Mouse (Mus musculus) kidney, embryonic 16.5 days (tissue): ENCODE results near the gene Fam136a. TPM values are rescaled to one million over a fixed set of nuclear protein-coding genes. Genes with fewer than 3 reads are reported as not detected.

ENCODE experiments used
- ATAC-seq: fragments of 200-750 bp; cut with Nextera tagmentation; 2 replicates; pipeline ENCODE4 v1.8.0; 2017; ENCODE audit warnings: moderate TSS enrichment; ENCODE audit not compliant: low FRiP score, low TSS enrichment
- H3K27ac ChIP-seq: fragments of 300-500 bp; sonication (generic); 2 replicates; pipeline ENCODE4 v1.5.1; 2014; ENCODE audit warnings: low read length
- H3K27me3 ChIP-seq: fragments of 300-500 bp; sonication (generic); 2 replicates; pipeline ENCODE4 v1.6.1; 2014; ENCODE audit warnings: low read length, control low read depth, mixed read lengths; ENCODE audit not compliant: insufficient read depth
- H3K36me3 ChIP-seq: fragments of 300-500 bp; sonication (generic); 2 replicates; pipeline ENCODE4 v1.6.1; 2014; ENCODE audit warnings: low read length, control low read depth, mixed read lengths; ENCODE audit not compliant: insufficient read depth
- H3K4me1 ChIP-seq: fragments of 300-500 bp; sonication (generic); 2 replicates; pipeline ENCODE4 v1.6.1; 2014; ENCODE audit warnings: low read length, control low read depth, mixed read lengths; ENCODE audit not compliant: insufficient read depth
- H3K4me2 ChIP-seq: fragments of 300-500 bp; sonication (generic); replicated peaks from 2 replicates; pipeline ENCODE4 v1.6.1; 2014; ENCODE audit warnings: low read depth, low read length
- H3K4me3 ChIP-seq: fragments of 300-500 bp; sonication (generic); 2 replicates; pipeline ENCODE4 v1.5.1; 2014; ENCODE audit warnings: mild to moderate bottlenecking, low read length
- H3K9ac ChIP-seq: fragments of 300-500 bp; sonication (generic); replicated peaks from 2 replicates; pipeline ENCODE4 v1.6.1; 2014; ENCODE audit warnings: low read length
- H3K9me3 ChIP-seq: fragments of 300-500 bp; sonication (generic); 2 replicates; pipeline ENCODE4 v1.6.1; 2016; ENCODE audit warnings: low read length, control low read depth
- WGBS: fragments of 180-500 bp; shearing (Covaris S2); extraction: QIAGEN DNeasy Blood & Tissue Kit; methylation state at CpG from one replicate; pipeline ENCODE4 v1.1.7; 2014; 5-methylcytosine and 5-hydroxymethylcytosine counted together
- polyA plus RNA-seq: library from polyadenylated mRNA; unstranded; fragments of >200 nt; fragmentation: Nextera tagmentation; extraction: Ambion mirVana; gene quantifications from 2 replicates; pipeline ENCODE4 v1.2.1, GENCODE M21; 2015

The Fam136a gene
- polyA plus RNA-seq, 1 experiment from 2014 or later = 146 TPM

GRCm38 (mm10) chr6:86403728-86404099, 38.3 kb downstream of the Fam136a start:
- H3K9ac ChIP-seq = peak overlapping the region; percentile 99
- no peaks in the 10 kb centered on the region; the same call in 1 of the 2 replicates for H3K27me3 ChIP-seq
- H3K27ac ChIP-seq = peak overlapping the region; percentile 100
- H3K4me1 ChIP-seq = peaks cover 14% of the 10 kb centered on the region
- no peaks in the 10 kb centered on the region for H3K9me3 ChIP-seq
- peak overlapping the region; percentile 67 for H3K4me2 ChIP-seq
- whole genome bisulfite sequencing = under 1% methylated on average over 15 of the region's 15 CpGs
- peak overlapping the region; percentile 93 for H3K4me3 ChIP-seq
- 0 out of 2 replicates have a peak, but pooled peaks cover 6% of the 10 kb centered on the region for H3K36me3 ChIP-seq
- ATAC-seq = peak; percentile 60; the same call in 1 of the 2 replicates

DNA sequence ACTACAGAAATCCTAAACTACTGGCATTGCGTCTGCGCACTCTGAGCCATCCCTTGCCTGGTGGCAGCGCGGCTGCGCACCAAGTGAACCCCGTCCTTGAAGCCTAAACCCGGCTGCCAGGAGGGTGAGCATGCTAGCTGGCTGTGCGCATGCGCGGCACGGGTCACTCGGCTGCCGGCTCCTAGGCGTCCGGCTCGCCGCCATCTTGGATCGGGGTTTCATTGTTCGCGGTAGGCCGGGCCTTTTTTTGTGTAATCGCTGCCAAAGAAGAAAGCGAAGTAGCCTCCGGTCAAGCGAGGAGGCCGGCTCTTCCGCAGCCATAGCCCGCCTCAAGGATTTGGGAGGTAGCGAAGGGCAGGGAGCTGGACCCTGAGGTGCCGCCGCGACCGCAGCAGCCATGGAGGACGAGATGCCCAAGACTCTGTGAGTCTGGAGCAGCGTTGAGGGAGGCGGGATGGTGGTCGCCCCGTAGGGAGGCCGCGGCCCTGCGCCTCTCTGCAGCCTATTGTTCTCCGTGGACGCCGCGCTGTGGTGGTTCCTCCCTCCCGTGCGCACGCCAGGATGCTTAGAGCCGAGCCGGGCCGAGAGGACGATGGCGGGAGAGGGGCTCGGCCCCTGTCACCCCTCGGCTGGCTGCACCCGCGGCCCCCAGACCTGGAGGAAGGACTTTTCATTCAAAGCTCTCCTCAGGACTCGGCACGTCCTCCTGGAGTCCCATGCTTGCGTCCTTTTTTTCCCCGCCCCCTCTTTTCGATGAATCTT, 38.8 kb downstream of the Fam136a start, which contains the start of gene Tia1:
Tia1 (plus strand) TSS at position 120 of the 762 bp plus-strand sequence.
- Histone ChIP-seq H3K4me1 (peaks cover 14% of the 10 kb centered on the region), H3K9ac (peak within 1 kb of the TSS; percentile 99), H3K4me3 (peak within 1 kb of the TSS; percentile 93), H3K27ac (peak within 1 kb of the TSS; percentile 100), H3K36me3 (0 out of 2 replicates have a peak, but pooled peaks cover 7% of the 10 kb centered on the region), H3K4me2 (peak within 1 kb of the TSS; percentile 67), H3K9me3 (no peaks in the 10 kb centered on the region), H3K27me3 (no peaks in the 10 kb centered on the region)
- ATAC-seq = peak; percentile 97
- under 1% methylated on average over 62 of the region's 62 CpGs for WGBS

GRCm38 (mm10) chr6:86404996-86405395, 39.5 kb downstream of the Fam136a start:
- no peak for ATAC-seq
- peak overlapping the region; percentile 100 for H3K27ac ChIP-seq
- H3K36me3 ChIP-seq = 0 out of 2 replicates have a peak, but pooled peaks cover 7% of the 10 kb centered on the region
- under 1% methylated on average over 11 of the region's 11 CpGs for WGBS
- no peaks in the 10 kb centered on the region for H3K27me3 ChIP-seq
- H3K9ac ChIP-seq = peak overlapping the region; percentile 99
- H3K4me1 ChIP-seq = peaks cover 14% of the 10 kb centered on the region
- no peaks in the 10 kb centered on the region for H3K9me3 ChIP-seq
- peak overlapping the region; percentile 93 for H3K4me3 ChIP-seq
- H3K4me2 ChIP-seq = peak overlapping the region; percentile 67

DNA sequence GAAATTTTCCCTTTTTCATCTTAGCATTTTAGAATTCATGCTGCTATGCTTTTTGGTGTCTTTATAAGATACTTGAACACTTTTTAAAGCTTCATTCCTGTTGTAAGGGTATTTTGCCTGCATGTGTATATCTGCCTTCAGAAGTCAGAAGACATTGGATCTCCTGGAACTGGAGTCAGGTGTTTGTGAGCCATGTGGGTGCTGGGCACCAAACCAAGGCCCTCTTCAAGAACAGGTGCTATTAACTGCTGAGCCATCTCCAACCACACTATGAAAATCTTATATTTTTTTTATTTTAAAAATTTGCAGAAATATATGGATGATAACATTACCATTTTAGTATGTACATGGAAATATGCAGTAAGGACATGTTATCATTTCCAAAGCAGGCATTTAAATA, 40.9 kb downstream of the Fam136a start:
- Histone ChIP-seq H3K4me2 (peak overlapping the region; percentile 37), H3K27ac (no peak overlapping the region), H3K4me3 (no peak overlapping the region; the same call in 1 of the 2 replicates), H3K27me3 (no peaks in the 10 kb centered on the region), H3K4me1 (peaks cover 11% of the 10 kb centered on the region), H3K9ac (no peak overlapping the region), H3K36me3 (0 out of 2 replicates have a peak, but pooled peaks cover 7% of the 10 kb centered on the region), H3K9me3 (no peaks in the 10 kb centered on the region)
- no peak for ATAC-seq

GRCm38 (mm10) chr6:86418711-86419110, 53.3 kb downstream of the Fam136a start:
- H3K36me3 ChIP-seq = peaks cover 71% of the 10 kb centered on the region
- ATAC-seq = no peak
- H3K9ac ChIP-seq = no peak overlapping the region
- no peak overlapping the region for H3K27ac ChIP-seq
- H3K4me1 ChIP-seq = no peaks in the 10 kb centered on the region
- H3K9me3 ChIP-seq = no peaks in the 10 kb centered on the region
- WGBS = 93% methylated on average over 6 of the region's 6 CpGs
- no peak overlapping the region for H3K4me3 ChIP-seq
- H3K4me2 ChIP-seq = no peak overlapping the region
- H3K27me3 ChIP-seq = no peaks in the 10 kb centered on the region

- Histone ChIP-seq H3K4me3 (no peak overlapping the region), H3K4me2 (no peak overlapping the region), H3K9ac (no peak overlapping the region), H3K4me1 (no peaks in the 10 kb centered on the region), H3K27ac (no peak overlapping the region), H3K27me3 (no peaks in the 10 kb centered on the region), H3K9me3 (no peaks in the 10 kb centered on the region), H3K36me3 (peaks cover 72% of the 10 kb centered on the region)
- WGBS = 86% methylated on average over 3 of the region's 3 CpGs
- ATAC-seq = no peak
Measured at GRCm38 (mm10) chr6:86419239-86419638, 53.8 kb downstream of the Fam136a start.

Other genes with a start within 250 kb of the Fam136a start
- gene Tgfa, start 170.4 kb upstream of the Fam136a start, polyA plus RNA-seq = 7.7 and 9.1 TPM in 2 replicates
- gene Snrpg, start 5.7 kb downstream of the Fam136a start, polyA plus RNA-seq = 575 and 578 TPM in 2 replicates
- 113 and 119 TPM in 2 replicates for gene Pcyox1, start 31.5 kb downstream of the Fam136a start, polyA plus RNA-seq
- gene Tia1, start 38.6 kb downstream of the Fam136a start, polyA plus RNA-seq = 187 and 221 TPM in 2 replicates
- gene Gm44790, start 61.0 kb downstream of the Fam136a start, polyA plus RNA-seq = 0.80 TPM in 1 of 2 replicates, not detected in the other
- gene C87436, start 72.7 kb downstream of the Fam136a start, polyA plus RNA-seq = 22.0 and 28.4 TPM in 2 replicates
- gene Pcbp1, start 160.7 kb downstream of the Fam136a start, polyA plus RNA-seq = 195 and 234 TPM in 2 replicates